Mouse (Mus musculus): ENCODE results near the gene Adam33. TPM values are rescaled to one million over a fixed set of nuclear protein-coding genes. Genes with fewer than 3 reads are reported as not detected.
"Not testable (repeated sequence)": the region's sequence is repeated elsewhere in the genome, so short reads cannot be mapped to it uniquely, and the experiment has no call there.

The Adam33 gene
- polyA plus RNA-seq, 1 experiment from 2014 or later, result 7.5 TPM

DNA sequence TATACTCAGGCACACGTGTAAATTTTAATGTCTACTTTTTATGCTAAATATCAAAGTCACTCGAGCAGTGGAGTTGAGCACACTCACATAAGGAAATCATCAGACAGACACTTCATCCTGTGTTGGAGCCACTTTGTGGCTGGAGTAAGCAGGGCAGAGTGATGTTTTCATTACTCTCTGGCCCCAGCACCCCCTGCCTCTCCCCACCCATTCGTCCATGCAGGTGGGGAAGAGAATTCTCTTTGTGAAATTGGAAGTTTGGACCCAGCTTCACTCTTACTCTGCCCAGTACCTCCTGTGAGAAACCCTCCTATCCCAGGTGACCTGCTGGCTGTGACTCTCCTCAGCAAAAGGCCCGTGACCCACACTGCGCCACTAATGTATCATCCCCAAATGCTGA, 24.9 kb downstream of the Adam33 start:
- H3K4me3 ChIP-seq, result no peak overlapping the region
- peaks cover 42% of the 10 kb centered on the region for H3K27me3 ChIP-seq
- WGBS, result 79% methylated on average over 5 of the region's 5 CpGs

DNA sequence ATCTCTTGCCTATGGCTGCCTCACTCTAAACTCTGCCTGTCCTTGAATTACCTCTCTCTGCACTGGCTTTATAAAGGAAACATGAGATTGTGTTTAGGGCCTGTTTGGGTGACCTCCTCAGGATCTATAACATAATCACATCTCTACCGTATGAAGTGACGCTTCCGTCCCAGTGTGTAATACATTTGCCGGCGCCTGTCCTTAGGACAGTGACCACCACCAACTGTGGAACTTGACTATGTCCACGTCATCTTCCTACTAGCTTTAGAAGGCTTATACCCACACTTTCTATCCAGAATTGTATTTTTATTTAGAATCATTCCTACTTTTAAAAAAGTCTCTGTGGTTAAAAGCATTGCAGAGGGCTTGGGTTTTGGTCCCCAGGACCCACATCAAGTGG, 25.4 kb downstream of the Adam33 start:
- H3K9me3 ChIP-seq, result no peaks in the 10 kb centered on the region; the same call in 1 of the 2 replicates
- no peak overlapping the region for H3K9ac ChIP-seq
- ATAC-seq (ENCODE audit: insufficient number of reproducible peaks, insufficient read depth, low FRiP score, low TSS enrichment), result no peak
- peaks cover 10% of the 10 kb centered on the region; the same call in 1 of the 2 replicates for H3K4me1 ChIP-seq
- no peak overlapping the region for H3K4me3 ChIP-seq
- WGBS, result 88% methylated on average over 6 of the region's 6 CpGs
- peaks cover 42% of the 10 kb centered on the region for H3K27me3 ChIP-seq
- H3K4me2 ChIP-seq (replicated peaks), result no peak overlapping the region
- no peaks in the 10 kb centered on the region for H3K36me3 ChIP-seq
- H3K27ac ChIP-seq, result no peak overlapping the region

More for the DNA sequence above, 24.9 kb downstream of the Adam33 start:
- peaks cover 10% of the 10 kb centered on the region; the same call in 1 of the 2 replicates for H3K4me1 ChIP-seq
- H3K36me3 ChIP-seq, result no peaks in the 10 kb centered on the region
- H3K4me2 ChIP-seq (replicated peaks), result no peak overlapping the region
- H3K27ac ChIP-seq, result no peak overlapping the region
- ATAC-seq (ENCODE audit: insufficient number of reproducible peaks, insufficient read depth, low FRiP score, low TSS enrichment), result no peak
- no peaks in the 10 kb centered on the region; the same call in 1 of the 2 replicates for H3K9me3 ChIP-seq
- H3K9ac ChIP-seq, result no peak overlapping the region

DNA sequence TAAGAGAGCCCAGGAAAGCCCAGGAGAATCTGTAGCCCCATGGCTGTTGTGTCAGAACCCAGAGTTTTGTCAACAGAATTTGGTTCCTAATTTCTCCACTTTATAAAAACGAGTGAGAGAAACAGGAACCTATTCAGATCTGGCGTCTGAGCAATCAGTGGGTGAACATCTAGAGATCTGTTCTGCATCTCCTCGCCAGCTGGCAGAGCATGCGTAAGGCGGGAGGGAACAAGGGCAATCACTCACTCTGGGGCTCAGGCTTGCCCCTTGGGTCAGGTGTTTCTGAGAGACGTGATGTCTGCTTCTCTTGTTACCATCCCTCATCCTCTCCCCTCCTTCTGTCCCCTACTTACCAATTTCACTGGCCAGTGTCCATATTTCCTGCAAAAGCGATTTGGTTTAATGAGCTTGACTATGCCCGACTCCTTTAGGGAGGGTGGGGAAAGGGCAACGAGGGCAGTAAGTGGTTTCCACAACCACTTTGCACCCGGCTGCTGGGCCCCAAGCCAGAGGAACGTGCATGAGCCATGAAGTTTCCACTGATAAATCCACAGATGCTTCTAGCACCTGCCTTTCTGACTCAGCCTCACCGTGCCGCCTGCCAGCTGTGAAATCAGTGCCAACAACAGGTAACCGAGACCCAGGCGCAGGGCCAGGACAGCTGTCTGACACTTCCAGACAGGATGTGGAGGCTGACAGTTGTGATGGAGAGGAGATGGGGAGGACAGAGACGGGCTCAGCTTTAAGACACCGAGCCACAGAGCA, 26.2 kb downstream of the Adam33 start:
- Histone ChIP-seq H3K27me3 (peaks cover 34% of the 10 kb centered on the region), H3K4me2 (replicated peaks) (no peak overlapping the region), H3K27ac (no peak overlapping the region), H3K9me3 (no peaks in the 10 kb centered on the region; the same call in 1 of the 2 replicates), H3K4me3 (no peak overlapping the region), H3K36me3 (no peaks in the 10 kb centered on the region), H3K9ac (no peak overlapping the region), H3K4me1 (peaks cover 10% of the 10 kb centered on the region; the same call in 1 of the 2 replicates)
- WGBS, result 67% methylated on average over 17 of the region's 17 CpGs
- no peak for ATAC-seq (ENCODE audit: insufficient number of reproducible peaks, insufficient read depth, low FRiP score, low TSS enrichment)

DNA sequence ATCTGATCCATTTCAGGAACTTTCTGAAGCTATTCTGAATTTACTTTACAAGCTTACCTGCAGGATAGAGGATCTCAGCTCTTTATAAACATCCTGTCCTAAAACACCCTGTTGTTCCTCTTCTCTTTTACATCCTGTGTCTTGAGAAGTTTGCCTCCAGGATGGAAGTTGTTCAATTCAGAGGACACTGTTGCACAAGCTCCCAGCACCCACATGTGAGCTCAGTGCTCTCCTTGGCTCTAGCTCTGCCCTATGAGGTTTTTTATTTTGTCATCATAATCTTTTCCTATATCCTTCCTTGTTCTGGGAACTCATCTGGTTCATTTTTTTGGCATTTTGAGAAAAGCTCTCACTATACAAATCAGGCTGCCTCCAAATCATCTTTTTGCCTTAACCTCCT, 26.9 kb downstream of the Adam33 start:
- Histone ChIP-seq H3K36me3 (no peaks in the 10 kb centered on the region), H3K4me3 (no peak overlapping the region), H3K9ac (no peak overlapping the region), H3K27me3 (peaks cover 27% of the 10 kb centered on the region), H3K4me1 (peaks cover 10% of the 10 kb centered on the region; the same call in 1 of the 2 replicates), H3K27ac (no peak overlapping the region), H3K4me2 (replicated peaks) (no peak overlapping the region), H3K9me3 (no peaks in the 10 kb centered on the region; the same call in 1 of the 2 replicates)
- no peak for ATAC-seq (ENCODE audit: insufficient number of reproducible peaks, insufficient read depth, low FRiP score, low TSS enrichment)

DNA sequence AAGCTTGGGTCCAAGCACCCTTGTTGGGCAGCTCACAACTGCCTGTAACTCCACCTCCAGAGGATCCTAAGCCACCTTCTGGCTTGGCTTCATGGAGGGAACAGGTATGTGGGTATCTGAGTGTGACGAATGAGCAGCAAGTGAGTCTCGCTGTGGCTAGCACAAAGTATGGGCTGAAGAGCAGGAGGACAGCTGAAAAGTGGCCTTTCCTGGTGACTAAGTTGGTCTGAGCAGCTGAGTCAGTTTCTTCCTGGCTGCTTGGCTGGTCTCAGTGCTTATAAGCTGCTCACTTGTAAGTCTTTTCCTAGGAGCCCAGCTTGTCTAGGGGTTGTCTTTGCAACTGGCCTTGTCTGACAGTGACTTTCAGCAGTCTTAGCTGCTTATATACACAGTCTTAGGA, 27.3 kb downstream of the Adam33 start:
- 87% methylated on average over 2 of the region's 2 CpGs for WGBS
- no peaks in the 10 kb centered on the region for H3K36me3 ChIP-seq
- H3K9ac ChIP-seq, result no peak overlapping the region
- no peak for ATAC-seq (ENCODE audit: insufficient number of reproducible peaks, insufficient read depth, low FRiP score, low TSS enrichment)
- H3K4me3 ChIP-seq, result no peak overlapping the region
- H3K4me2 ChIP-seq (replicated peaks), result no peak overlapping the region
- H3K9me3 ChIP-seq, result no peaks in the 10 kb centered on the region; the same call in 1 of the 2 replicates
- H3K4me1 ChIP-seq, result peaks cover 7% of the 10 kb centered on the region; the same call in 1 of the 2 replicates
- no peak overlapping the region for H3K27ac ChIP-seq
- peaks cover 23% of the 10 kb centered on the region for H3K27me3 ChIP-seq

DNA sequence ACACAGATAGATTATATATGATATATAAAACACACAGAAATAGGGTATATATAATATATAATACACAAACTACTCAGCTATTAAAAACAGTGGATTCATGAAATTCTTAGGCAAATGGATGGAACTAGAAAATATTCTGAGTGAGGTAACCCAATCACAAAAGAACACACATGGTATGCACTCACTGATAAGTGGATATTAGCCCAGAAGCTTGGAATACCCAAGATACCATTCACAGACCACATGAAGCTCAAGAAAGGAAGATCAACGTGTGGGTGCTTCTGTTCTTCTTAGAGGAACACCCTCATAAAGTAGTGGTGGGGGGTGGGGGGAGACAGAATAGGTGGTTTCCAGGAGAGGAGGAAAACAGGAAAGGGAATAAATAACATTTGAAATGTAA, 32.2 kb downstream of the Adam33 start:
- not testable (repeated sequence) for H3K36me3 ChIP-seq; H3K9me3 ChIP-seq; H3K9ac ChIP-seq; H3K4me1 ChIP-seq; H3K4me3 ChIP-seq; ATAC-seq (ENCODE audit: insufficient number of reproducible peaks, insufficient read depth, low FRiP score, low TSS enrichment); H3K4me2 ChIP-seq (replicated peaks); H3K27ac ChIP-seq; H3K27me3 ChIP-seq
- 68% methylated on average over 1 of the region's 1 CpGs for WGBS

DNA sequence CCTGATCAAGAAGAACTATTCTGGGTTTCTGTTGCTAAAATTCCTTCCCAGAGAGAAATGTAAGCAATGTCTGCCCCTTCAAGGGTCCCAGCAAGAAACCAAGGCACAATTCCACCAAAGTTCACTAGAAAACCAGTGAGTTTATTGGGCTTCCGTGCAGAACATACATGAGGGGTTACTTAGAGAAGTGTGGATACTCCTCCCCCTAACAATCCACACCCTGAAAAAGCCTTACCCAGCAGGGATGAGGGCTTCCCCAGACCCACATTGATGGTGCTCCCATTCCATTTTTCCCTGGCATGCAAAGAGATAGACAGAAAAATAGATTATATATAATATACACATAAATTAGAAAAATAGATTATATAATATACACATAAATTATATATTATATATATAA, 32.6 kb downstream of the Adam33 start:
- Histone ChIP-seq H3K9me3 (no peaks in the 10 kb centered on the region; the same call in 1 of the 2 replicates), H3K36me3 (peaks cover 6% of the 10 kb centered on the region), H3K4me1 (no peaks in the 10 kb centered on the region), H3K27me3 (no peaks in the 10 kb centered on the region), H3K9ac (no peak overlapping the region), H3K27ac (no peak overlapping the region), H3K4me2 (replicated peaks) (no peak overlapping the region), H3K4me3 (no peak overlapping the region)
- no peak for ATAC-seq (ENCODE audit: insufficient number of reproducible peaks, insufficient read depth, low FRiP score, low TSS enrichment)
- WGBS, result 89% methylated on average over 1 of the region's 1 CpGs

DNA sequence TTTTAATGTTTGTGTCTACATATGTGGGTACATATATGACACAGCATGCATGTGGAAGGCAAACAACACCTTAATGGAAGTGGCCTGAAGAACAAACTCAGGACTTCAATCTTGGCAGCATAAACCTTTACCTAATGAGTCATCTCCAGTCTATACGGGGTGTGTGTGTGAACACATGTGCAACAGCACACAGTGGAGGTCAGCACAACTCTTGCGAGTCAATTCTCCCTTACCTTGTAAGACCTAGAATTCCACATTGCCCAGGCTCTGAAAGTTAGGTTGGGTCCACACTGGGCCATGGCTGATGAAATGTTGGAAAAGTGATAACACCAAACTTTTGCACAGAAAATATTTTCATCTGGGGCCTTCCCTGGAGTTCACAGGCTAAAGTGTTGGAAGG, 33.1 kb downstream of the Adam33 start:
- Histone ChIP-seq H3K9ac (no peak overlapping the region), H3K36me3 (peaks cover 10% of the 10 kb centered on the region), H3K27ac (no peak overlapping the region), H3K4me1 (no peaks in the 10 kb centered on the region), H3K4me2 (replicated peaks) (no peak overlapping the region), H3K4me3 (no peak overlapping the region), H3K9me3 (no peaks in the 10 kb centered on the region; the same call in 1 of the 2 replicates), H3K27me3 (no peaks in the 10 kb centered on the region)
- ATAC-seq (ENCODE audit: insufficient number of reproducible peaks, insufficient read depth, low FRiP score, low TSS enrichment), result no peak
- 93% methylated on average over 2 of the region's 2 CpGs for WGBS

DNA sequence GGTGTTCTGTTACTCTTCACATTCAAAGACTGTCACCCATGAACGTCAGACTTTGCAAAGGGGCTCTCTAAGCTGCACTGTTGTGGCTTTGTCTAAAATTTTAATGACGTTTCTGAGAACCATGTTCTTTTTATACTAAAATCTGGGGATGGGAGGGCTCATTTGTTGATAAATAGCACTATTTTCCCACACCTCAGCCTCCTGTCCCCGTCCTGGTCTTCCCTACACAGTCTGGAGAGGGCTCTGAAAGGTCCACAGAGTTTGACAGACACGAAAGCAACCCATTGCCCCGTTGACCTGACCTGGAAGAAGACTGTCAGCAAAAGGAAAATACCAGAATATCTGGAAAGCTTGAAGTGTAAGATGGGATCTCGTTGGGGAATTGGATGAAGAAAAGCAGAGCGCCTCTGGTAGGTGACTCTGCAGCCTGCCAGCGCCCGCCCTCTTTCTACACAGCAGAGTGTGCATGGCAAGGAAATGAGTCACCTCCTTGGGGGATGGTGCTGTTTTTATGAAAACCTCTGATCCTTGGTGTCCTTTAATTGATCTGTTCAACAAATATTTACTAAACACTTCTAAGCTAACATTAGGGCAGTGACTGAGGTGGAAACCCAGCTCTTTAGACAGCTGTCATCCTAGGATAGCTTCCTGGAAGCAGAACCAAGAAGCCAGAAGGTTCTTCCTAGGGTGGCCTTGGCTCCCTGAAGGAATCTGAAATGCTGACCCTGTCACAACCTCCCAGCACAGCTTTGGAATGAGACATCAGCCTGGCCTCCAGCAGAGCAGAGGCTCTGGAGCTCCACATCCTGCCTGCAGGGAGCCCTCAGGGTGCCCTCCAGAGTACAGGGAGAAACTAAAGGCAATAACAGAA, 34.3 kb downstream of the Adam33 start:
- Histone ChIP-seq H3K36me3 (peaks cover 17% of the 10 kb centered on the region), H3K27me3 (no peaks in the 10 kb centered on the region), H3K9ac (no peak overlapping the region), H3K4me2 (replicated peaks) (no peak overlapping the region), H3K27ac (no peak overlapping the region), H3K4me3 (no peak overlapping the region), H3K4me1 (no peaks in the 10 kb centered on the region), H3K9me3 (no peaks in the 10 kb centered on the region; the same call in 1 of the 2 replicates)
- ATAC-seq (ENCODE audit: insufficient number of reproducible peaks, insufficient read depth, low FRiP score, low TSS enrichment), result no peak
- WGBS, result 65% methylated on average over 9 of the region's 9 CpGs

DNA sequence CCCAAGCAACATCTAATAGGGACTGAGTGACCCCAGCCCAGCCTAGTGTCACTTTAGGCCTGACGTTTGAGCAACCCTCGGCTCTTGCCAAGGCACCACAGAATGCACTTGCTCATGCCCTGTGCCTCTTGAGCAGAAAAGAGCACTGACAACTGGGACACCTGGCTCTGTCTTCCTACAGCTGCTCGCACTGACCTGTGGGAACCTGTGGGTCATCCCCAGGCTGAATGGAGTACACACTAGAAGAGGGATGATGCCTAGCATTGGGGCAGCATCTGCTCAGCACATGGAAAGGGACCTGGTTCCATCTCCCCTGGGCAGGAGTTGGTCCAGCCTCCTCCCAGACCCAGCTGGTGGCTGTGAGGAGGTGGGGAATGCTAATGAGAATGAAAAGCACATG, 36.7 kb downstream of the Adam33 start:
- H3K9me3 ChIP-seq, result no peaks in the 10 kb centered on the region
- no peak overlapping the region for H3K27ac ChIP-seq
- WGBS, result 83% methylated on average over 3 of the region's 3 CpGs
- peaks cover 32% of the 10 kb centered on the region for H3K36me3 ChIP-seq
- ATAC-seq (ENCODE audit: insufficient number of reproducible peaks, insufficient read depth, low FRiP score, low TSS enrichment), result no peak
- H3K4me1 ChIP-seq, result no peaks in the 10 kb centered on the region
- no peaks in the 10 kb centered on the region for H3K27me3 ChIP-seq
- H3K4me2 ChIP-seq (replicated peaks), result no peak overlapping the region
- H3K4me3 ChIP-seq, result no peak overlapping the region
- no peak overlapping the region for H3K9ac ChIP-seq

DNA sequence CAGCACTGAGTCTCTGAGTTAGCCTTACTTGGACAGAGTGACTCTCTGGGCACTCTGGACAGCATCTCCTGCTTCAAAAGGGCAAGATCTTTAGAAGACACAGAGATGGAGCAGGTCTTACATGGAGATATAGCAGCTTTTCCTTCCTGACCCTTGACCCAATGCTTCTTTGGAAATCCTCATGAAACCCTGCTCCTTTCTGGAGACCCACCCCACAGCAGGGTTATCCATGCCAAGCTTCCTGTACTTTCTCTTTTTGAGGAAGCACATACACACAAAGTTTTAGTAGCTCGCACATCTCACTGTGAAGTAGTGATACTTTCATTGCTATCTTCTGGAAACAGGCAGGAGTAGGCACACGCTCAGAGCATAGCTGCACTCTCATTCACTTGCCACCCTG, 38.4 kb downstream of the Adam33 start:
- no peak overlapping the region for H3K4me2 ChIP-seq (replicated peaks)
- no peak for ATAC-seq (ENCODE audit: insufficient number of reproducible peaks, insufficient read depth, low FRiP score, low TSS enrichment)
- peaks cover 40% of the 10 kb centered on the region for H3K36me3 ChIP-seq
- H3K27ac ChIP-seq, result no peak overlapping the region
- H3K27me3 ChIP-seq, result no peaks in the 10 kb centered on the region
- H3K9me3 ChIP-seq, result no peaks in the 10 kb centered on the region
- 94% methylated on average over 2 of the region's 2 CpGs for WGBS
- no peak overlapping the region for H3K4me3 ChIP-seq
- H3K4me1 ChIP-seq, result no peaks in the 10 kb centered on the region
- H3K9ac ChIP-seq, result no peak overlapping the region

DNA sequence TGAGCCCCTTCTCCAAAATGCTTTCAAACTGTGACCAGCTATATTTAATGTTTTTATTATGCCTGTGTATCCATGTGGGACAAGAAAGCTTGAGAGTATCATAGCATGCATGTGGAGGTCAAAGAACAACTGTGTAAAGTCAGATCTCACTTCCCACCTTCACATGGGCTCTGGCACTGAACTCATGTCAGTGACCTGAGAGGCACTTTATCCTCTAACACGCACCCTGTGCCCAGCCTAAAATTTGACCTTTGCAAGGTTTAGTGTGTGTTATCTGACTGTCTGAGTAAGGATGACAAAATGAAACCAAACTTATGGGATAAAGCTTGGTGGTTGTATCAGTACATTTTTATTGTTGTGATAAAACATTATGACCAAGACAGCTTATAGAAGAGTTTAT, 53.0 kb downstream of the Adam33 start:
- WGBS, result 89% methylated on average over 1 of the region's 1 CpGs
- Histone ChIP-seq H3K4me2 (replicated peaks) (no peak overlapping the region), H3K4me1 (no peaks in the 10 kb centered on the region), H3K36me3 (peaks cover 43% of the 10 kb centered on the region), H3K9me3 (no peaks in the 10 kb centered on the region), H3K27me3 (no peaks in the 10 kb centered on the region), H3K4me3 (no peak overlapping the region), H3K27ac (no peak overlapping the region), H3K9ac (no peak overlapping the region)
- ATAC-seq (ENCODE audit: insufficient number of reproducible peaks, insufficient read depth, low FRiP score, low TSS enrichment), result no peak
